In genomic region chr1:154520715-154521114, GRCm38 (mm10) we compare ENCODE assay signal across 18 mouse cellular contexts.
"Had no signal": no experiment of that assay in that cellular context is flagged by ENCODE, and none has a peak within 500 bp of the region (broad histone marks: within the 10 kb centered on the region; RNA-seq: fewer than 3 reads in every experiment).

No protein-coding gene starts in this region.

- ATAC-seq: liver, postnatal 0 days; lung, postnatal 0 days; midbrain, embryonic 13.5 days; midbrain, embryonic 15.5 days had no signal

- H3K36me3 ChIP-seq: lung, embryonic 15.5 days; midbrain, embryonic 13.5 days; midbrain, embryonic 15.5 days; neural tube, embryonic 12.5 days; stomach, embryonic 15.5 days had no signal

- H3K9ac ChIP-seq: liver, postnatal 0 days; lung, embryonic 15.5 days; midbrain, embryonic 13.5 days; midbrain, embryonic 15.5 days; neural tube, embryonic 12.5 days; stomach, embryonic 15.5 days had no signal

- H3K4me1 ChIP-seq: lung, embryonic 15.5 days; megakaryocyte, embryonic 14.5 days; midbrain, embryonic 13.5 days; midbrain, embryonic 15.5 days; neural tube, embryonic 12.5 days; stomach, embryonic 15.5 days had no signal

- H3K27me3 ChIP-seq: lung, embryonic 15.5 days; megakaryocyte, embryonic 14.5 days; midbrain, embryonic 13.5 days; midbrain, embryonic 15.5 days; neural tube, embryonic 12.5 days; stomach, embryonic 15.5 days had no signal

- H3K4me2 ChIP-seq: lung, embryonic 15.5 days; midbrain, embryonic 11.5 days; midbrain, embryonic 13.5 days; midbrain, embryonic 15.5 days; neural tube, embryonic 12.5 days; stomach, embryonic 15.5 days had no signal

- DNase-seq: liver, postnatal 0 days; lung, adult 2 months; lung, postnatal 14 days; lung, postnatal 36 days; right cerebral cortex, postnatal 14 days; thymus, adult 2 months; thymus, postnatal 25 days; thymus, postnatal 4 days had no signal

- H3K27ac ChIP-seq: lung, embryonic 15.5 days; macrophage; midbrain, embryonic 13.5 days; midbrain, embryonic 15.5 days; neural tube, embryonic 12.5 days; stomach, embryonic 15.5 days; stomach, postnatal 0 days had no signal

- H3K9me3 ChIP-seq: lung, embryonic 15.5 days; megakaryocyte, embryonic 14.5 days; midbrain, embryonic 13.5 days; midbrain, embryonic 15.5 days; neural tube, embryonic 12.5 days; stomach, embryonic 15.5 days had no signal

- H3K4me3 ChIP-seq: lung, embryonic 15.5 days; megakaryocyte, embryonic 14.5 days; midbrain, embryonic 13.5 days; midbrain, embryonic 15.5 days; neural tube, embryonic 12.5 days; stomach, embryonic 15.5 days had no signal
